Mouse (Mus musculus) layer of hippocampus, postnatal 14 days (tissue): ENCODE measurements around the gene Fam53b. TPM values are rescaled to one million over a fixed set of nuclear protein-coding genes. Genes with fewer than 3 reads are reported as not detected.
A peak's percentile ranks its signal among the peaks of the same experiment; 100 is the strongest.

Experiments
- DNase-seq, 2 experiments: peaks; one replicate each; pipeline ENCODE4 v3.0.0; 2021 to 2022; ENCODE audit warnings: low spot score in 2 of 2, mixed read lengths in 1 of 2
- total RNA-seq, 2 experiments: library from RNA; stranded (reverse); gene quantifications; 2 replicates each; pipeline ENCODE4 v1.2.3; 2021

The Fam53b gene
- total RNA-seq, 2 experiments from 2014 or later: 26.4 to 27.2 TPM

DNA sequence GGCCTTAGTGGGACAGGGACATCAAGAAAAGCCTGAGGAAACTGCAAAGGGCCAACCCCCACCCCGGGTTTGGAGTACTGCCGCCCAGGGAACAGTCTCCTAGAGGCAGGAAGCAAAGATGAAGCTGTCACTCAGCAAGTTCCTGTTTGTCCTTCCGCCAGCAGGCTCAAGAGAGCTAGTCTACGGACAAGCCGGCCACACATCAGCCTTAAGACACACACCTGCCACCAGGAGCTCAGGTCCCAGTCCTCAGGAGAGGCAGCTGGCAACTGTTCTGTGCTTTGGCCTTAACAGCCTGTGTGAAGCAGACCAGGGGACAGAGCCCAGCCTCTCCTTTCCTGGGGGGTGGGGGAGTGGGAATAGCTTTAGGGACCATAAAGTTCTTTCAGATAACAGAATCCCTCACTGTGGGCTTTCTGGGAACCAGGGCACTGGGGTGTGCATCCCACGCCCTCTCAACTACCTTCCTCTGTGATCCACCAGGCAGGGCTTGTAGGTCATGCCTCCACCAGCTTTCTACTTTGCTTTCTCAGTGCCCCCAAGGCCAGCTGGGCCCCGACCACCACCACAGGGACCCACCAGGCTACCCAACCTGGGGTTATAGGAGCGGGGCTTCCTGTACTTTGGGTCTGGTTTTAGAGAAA lies 100.1 kb downstream of the Fam53b start:
- peak in 1 of 2 experiments; percentile 57 for DNase-seq

GRCm38 (mm10) chr7:132712956-132713355 lies 100.7 kb downstream of the Fam53b start:
- no peak for DNase-seq

DNA sequence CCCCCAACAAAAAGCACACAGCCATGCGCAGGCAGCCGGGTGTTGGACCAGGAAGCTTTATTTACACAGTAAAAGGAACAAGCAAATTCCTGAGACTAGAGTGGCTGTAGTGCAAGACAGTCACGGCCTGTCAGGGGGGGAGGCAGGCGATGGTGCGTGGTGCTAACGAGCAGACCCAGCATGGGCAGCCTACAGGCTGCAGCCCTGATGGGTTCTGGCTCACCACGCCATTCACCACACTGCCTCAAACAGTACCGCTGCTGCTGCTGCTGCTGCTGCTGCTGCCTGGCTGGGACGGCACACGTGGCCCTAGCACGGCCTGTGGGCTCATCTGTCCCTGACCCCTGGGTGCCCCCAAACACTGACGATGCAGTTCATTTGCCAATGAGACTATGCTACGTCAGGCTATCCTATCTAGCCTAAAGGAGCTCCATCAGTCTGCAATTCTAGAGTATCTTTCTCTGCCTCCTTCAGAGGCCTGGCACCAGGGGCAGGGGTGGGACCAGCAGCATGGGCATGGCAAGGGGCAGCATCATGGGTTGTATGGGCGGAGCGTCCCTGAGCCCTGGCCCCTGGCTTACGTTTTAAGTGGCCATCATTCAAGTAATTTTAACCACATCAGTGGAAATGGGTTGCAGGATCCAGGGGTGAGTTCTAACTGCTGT lies 101.5 kb downstream of the Fam53b start:
- DNase-seq: no peak

DNA sequence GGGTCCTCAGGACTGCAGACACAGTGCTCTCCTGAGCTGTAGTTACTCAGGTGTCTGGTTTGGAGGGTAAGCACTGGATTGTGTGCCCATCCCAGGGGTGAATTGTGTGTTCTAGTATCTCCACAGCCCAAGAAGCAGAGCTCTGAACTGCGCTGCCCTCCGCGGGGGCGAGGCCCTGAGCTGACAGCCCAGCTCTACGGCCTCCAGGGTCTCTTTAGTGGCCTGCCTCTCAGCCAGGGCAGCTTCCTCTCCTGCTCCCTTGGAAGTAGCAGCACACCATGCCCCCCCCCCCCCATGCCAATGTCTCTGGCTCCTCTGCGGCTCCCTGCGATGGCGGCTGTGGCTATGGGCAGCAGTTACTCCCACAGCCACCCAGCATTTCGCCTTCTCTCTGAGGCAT lies 102.1 kb downstream of the Fam53b start:
- no peak for DNase-seq

DNA sequence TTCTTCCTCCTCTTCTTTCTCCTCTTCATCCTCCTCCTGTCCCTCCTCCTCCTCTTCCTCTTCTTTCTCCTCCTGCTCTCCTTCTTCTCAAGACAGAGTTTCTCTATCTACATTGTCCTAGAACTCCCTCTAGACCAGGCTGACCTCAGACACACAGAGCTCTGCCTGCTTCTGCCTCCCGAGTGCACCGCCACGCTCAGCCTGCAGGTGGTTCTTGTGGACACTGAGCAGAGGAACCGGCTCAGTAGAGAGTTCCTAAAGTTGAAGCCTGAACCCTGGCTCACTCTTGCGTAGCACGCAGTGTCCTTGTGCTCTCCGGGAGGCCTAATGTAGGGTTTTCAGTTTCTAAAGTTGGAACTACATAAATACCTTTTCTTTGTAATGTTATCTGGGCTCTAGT lies 108.6 kb downstream of the Fam53b start:
- DNase-seq: no peak

- no peak for DNase-seq
These were observed 109.3 kb downstream of the Fam53b start for GRCm38 (mm10) chr7:132704310-132704875.

DNA sequence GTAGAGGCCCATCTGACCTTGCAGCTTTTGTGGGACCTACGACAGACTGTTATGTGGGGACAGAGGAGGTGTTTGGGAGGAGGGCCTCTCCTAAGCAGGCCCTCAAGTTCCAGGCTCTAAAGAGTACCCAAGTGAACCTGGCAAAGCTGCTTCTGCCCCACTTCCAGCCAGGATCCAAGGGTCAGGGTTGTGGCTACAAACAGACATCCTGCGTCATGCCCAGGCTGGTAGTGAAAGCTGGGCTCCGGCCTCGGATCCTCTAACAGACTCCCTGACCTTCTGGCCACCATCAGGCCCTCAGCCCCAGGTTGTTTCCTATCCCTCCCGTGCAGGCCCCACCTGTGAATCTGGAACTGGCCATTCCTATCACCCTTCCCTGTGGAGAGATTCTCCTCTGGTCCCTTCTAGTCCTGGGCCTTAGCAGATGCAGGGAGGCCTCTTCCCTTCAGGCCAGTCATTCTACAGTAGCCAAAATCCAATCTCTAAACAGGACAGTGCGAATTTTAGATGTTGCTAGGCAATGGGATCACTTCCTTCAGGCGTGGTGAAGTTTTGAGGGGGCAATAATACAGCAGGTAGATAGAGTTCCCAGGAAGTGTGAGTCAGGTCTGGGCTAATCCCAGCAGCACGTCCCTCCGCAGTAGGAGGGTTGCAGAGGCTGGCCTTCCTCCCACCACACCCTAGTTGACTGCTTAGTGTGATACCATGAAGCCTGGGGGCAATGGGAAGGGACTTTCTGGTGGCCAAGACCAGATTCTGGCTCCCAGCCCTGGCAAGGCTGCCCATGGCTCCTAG lies 110.0 kb downstream of the Fam53b start:
- DNase-seq: no peak

DNA sequence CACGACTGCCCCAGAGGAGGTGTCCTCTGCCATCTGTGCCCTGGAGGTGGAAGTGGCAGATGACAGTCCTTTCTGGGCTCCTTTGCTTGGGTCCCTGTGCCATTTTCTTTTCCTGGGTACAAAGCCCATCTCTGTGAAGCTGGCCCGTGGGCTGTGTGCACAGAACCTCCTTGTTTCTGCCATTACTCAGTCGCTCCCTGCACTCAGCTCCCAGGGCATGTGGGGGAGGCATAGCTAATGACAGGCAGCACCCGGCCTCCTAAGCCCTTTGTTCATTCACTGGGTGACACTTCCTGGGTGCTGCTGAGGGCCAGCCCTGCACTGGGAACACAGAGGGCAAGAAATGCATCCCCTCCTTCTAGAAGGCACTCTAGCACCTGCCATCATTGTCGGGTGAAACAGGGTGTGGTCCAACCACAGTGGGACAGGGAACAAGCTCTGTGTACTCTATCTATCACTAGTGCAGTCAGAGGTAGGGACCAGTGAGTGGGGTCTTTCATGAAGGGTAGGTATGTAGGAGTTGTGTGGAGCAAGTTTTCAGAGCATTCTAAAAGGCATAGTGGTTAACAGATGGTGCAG lies 111.1 kb downstream of the Fam53b start:
- DNase-seq: no peak

DNA sequence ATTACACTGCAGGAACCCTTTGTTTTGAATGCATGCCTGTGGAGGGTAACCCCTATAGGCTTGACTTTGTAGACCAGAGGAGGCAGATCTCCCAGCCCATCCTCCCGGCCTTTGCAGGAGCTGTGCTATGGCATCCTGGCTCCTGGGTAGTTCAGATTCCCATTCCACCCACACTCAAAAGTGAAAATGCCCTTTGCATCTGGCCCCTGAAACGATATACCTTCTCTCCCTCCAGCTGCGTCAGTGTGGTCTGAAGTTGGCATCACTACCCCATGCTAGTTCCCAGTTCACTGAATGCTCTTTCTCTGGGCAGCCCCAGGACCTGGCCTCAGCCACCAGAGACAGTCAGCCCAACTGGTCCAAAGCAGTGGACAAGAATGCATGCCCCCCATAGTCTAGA lies 111.7 kb downstream of the Fam53b start:
- no peak for DNase-seq

DNA sequence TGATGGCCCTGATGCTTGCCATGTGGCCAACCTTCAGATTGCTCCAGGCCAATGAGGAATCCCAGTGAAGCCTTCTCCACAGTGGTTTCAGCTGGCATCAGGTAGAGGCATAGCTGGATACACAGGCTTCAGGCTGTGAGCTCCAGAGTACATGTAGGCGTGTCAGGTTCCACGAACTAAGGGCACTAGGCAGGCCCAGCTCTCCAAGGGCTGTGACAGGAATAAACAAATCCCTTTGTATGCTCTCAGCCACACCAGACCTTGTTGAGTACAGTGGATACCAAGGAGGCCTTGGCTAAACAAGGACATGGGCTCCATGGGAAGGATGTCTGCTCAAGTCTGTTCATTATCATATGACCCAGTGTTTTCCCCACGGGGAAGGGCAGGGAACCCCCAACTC lies 112.3 kb downstream of the Fam53b start:
- no peak for DNase-seq

GRCm38 (mm10) chr7:132700107-132700506 lies 113.6 kb downstream of the Fam53b start:
- no peak for DNase-seq

GRCm38 (mm10) chr7:132699639-132700038 lies 114.0 kb downstream of the Fam53b start:
- DNase-seq: no peak

DNA sequence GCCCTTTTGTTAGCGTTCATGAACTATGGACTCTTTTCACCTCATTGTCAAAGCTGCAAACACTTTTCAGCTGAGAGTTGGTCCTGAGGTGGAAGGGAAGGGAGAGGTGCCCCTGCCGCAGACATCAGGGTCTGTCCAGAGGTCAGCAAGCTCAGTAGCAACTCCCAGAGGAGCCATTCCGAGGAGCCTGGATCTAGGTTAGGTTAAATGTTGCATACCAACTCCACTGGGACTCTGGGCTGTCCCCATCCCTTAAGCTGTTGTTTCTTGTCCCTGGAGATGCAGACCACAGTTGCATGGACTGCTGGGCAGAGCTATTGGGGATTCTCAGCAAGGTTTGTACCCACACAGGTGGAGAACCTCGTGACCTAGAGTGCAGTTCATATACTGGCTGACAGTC lies 114.5 kb downstream of the Fam53b start:
- DNase-seq: no peak

DNA sequence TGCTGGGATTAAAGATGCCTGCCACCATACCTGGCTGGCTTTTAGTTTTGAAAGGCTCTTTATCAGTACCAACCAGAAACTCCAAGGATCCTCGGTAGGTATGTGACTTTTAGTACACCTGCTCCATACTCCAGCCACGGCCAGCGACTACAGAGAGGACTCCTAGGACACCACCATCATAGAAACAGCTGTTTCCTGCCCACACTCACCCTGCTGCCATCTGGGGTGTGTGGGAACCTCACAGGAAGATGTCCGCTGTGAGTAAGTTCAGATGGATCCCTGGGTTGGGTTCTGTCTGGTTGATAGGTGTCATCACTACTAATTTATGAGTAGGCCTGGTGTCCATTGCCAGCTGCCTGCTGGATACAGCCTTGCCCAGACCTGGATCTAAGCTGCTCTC lies 114.9 kb downstream of the Fam53b start:
- DNase-seq: no peak

DNA sequence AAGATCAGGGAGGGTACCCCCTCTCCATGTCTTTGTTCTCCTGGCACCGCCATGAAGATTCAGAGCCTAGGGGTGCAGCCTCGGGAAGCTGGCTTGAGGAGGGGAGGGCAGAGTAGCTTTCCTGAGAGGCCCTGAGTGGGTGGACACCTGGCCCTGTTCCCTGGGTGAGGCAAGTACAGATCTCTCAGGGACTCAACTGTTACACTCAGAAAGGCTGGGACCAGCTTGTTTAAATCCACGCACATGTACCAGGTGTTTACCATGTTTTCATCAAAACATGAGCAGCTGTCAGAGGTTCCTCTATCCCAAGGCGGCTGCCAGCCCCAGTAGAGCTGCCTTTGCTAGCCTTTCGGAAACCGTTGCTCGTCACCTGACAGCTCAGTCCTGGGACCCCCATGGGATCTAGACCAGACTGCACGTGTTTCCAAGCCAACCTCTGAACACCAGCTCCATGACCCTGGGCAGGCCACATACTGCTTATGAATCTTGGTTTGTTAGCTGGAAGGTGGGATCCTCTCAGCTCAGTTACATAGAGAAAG lies 116.4 kb downstream of the Fam53b start:
- DNase-seq: no peak

GRCm38 (mm10) chr7:132693561-132693960 lies 120.1 kb downstream of the Fam53b start:
- no peak for DNase-seq

DNA sequence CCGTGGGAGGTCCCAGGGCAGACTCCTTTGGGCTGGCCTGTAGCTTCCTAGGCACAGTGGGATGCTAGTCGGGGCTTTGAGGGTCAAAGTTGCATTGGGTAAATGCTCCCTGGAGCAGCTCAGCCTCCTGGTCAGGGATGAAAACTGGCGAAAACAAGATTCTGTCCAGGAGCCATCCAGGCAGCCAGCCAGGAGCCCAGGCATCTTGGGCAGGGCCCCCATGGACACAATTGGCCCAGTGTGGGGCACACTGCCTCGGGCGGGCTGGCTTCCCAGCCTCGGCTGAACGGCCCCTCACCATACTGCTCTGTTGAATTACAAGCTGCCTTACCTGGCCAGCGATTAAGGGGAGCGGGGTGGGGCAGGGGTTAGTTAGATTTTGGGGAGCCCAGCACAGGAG lies 121.0 kb downstream of the Fam53b start:
- peak; percentile 63 to 71 for DNase-seq

- no peak for DNase-seq
These were observed 122.8 kb downstream of the Fam53b start for GRCm38 (mm10) chr7:132690716-132691472.

- DNase-seq: no peak
These were observed 124.0 kb downstream of the Fam53b start for GRCm38 (mm10) chr7:132689722-132690121.

DNA sequence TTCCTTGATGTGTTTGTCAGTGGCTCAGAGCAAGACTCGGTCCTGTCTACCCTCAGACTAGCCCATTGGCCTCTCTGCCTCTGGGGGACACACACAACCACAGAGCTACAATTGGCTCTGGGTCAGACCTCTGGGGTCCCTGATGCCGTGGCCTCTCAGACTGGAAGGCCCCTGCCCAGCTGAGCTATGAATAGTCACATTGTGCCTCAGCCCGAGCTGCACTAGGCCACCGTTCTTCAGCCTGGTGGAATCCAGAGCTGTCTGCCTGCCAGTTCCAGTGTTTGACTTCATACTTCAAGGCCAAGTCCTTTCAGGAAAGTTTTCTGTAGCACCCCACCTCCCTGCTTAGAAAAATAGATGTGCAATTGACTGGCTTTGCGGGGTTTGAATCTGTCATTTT lies 125.0 kb downstream of the Fam53b start:
- DNase-seq: peak in 1 of 2 experiments; percentile 54

DNA sequence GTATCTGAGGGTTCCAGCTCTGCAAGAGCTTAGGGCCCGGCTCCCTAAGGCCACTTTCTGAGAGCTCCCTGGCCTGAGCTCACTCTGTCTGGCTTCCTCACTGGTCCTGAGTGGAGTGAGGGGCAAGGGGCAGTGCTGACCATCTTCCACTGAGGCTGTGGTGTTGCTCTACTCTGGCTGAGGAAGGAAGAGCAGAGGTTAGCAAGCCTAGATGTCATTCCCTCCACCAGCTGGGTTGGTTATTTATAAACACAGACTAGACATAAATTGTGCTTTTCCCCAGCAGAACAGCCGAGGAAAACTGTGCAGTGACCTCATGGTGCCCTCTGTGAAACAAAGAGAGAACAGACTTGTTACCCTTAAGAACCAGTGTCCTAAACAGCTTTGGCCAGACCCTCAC lies 125.8 kb downstream of the Fam53b start:
- no peak for DNase-seq
